In genomic region chr17:29796086-29796485, GRCm38 (mm10) we compare ENCODE assay signal across 8 mouse cellular contexts.
DNase-seq lines count a peak whose midpoint lies in the region; ATAC-seq lines count a peak whose summit lies in the region.

No protein-coding gene starts in this region.

- peak; percentile 80 for DNase-seq in CD4-positive, CD25-positive, alpha-beta regulatory T cell, adult 2 months (ENCODE audit: low read depth, low spot score)
- peak; percentile 28 for DNase-seq in adrenal gland, adult 8-10 months
- peak; percentile 41 for DNase-seq in embryo, embryonic 11.5 days (ENCODE audit: low read depth, low spot score)
- DNase-seq in layer of hippocampus, adult 8-10 months (ENCODE audit: low spot score in 2 of 2) = peak; percentile 34 to 58
- peak; percentile 87 for DNase-seq in lung, postnatal 10 days
- peak; percentile 14 for DNase-seq in ovary, postnatal 10 days (ENCODE audit: low spot score)
- DNase-seq in thymus, postnatal 14 days = peak; percentile 85

- H3K4me2 ChIP-seq in heart, embryonic 16.5 days (ENCODE audit: low read depth, low read length) = no peak overlapping the region

- 8% methylated on average over 7 of the region's 7 CpGs for WGBS in heart, embryonic 16.5 days

- no peak overlapping the region for H3K4me3 ChIP-seq in heart, embryonic 16.5 days (ENCODE audit: low read length)

- H3K36me3 ChIP-seq in heart, embryonic 16.5 days (ENCODE audit: control insufficient read depth, insufficient read depth) = no peaks in the 10 kb centered on the region

- 0 out of 2 replicates have a peak, but pooled peaks cover 2% of the 10 kb centered on the region for H3K9me3 ChIP-seq in heart, embryonic 16.5 days (replicated peaks; ENCODE audit: control insufficient read depth, low read length)

- no peak overlapping the region for H3K27ac ChIP-seq in heart, embryonic 16.5 days (ENCODE audit: low read length)

- 0 out of 2 replicates have a peak, but pooled peaks have one; percentile 33 for ATAC-seq in heart, embryonic 16.5 days (replicated peaks; ENCODE audit: extremely low read depth, insufficient read depth, low FRiP score)

- no peaks in the 10 kb centered on the region; the same call in 1 of the 2 replicates for H3K27me3 ChIP-seq in heart, embryonic 16.5 days (ENCODE audit: control insufficient read depth, insufficient read depth, low read length)

- H3K9ac ChIP-seq in heart, embryonic 16.5 days (ENCODE audit: low read length) = no peak overlapping the region

- peaks cover 15% of the 10 kb centered on the region for H3K4me1 ChIP-seq in heart, embryonic 16.5 days (ENCODE audit: control insufficient read depth, insufficient read depth, low read length)

Comparison
In these comparisons a context has a peak if more than half of its experiments do, and no peak if none do; other contexts are left out.
1. DNase-seq: peak in every context shown above with its lines; median percentile 87 in lung, postnatal 10 days; 85 in thymus, postnatal 14 days; 80 in CD4-positive, CD25-positive, alpha-beta regulatory T cell, adult 2 months; 46 in layer of hippocampus, adult 8-10 months; 41 in embryo, embryonic 11.5 days; 28 in adrenal gland, adult 8-10 months; 14 in ovary, postnatal 10 days.